Mouse (Mus musculus) forebrain, embryonic 12.5 days (tissue): ENCODE data around the gene Krtap5-5. TPM values are rescaled to one million over a fixed set of nuclear protein-coding genes. Genes with fewer than 3 reads are reported as not detected.

ENCODE experiments used
- ATAC-seq: fragments of 200-750 bp; cut with Nextera tagmentation; 2 replicates; pipeline ENCODE4 v1.8.0; 2017; ENCODE audit warnings: moderate TSS enrichment; ENCODE audit not compliant: low FRiP score
- H3K27ac ChIP-seq: fragments of 300-500 bp; sonication (generic); 2 replicates; pipeline ENCODE4 v1.5.1; 2016; ENCODE audit warnings: mild to moderate bottlenecking
- H3K27me3 ChIP-seq: fragments of 300-500 bp; sonication (generic); 2 replicates; pipeline ENCODE4 v1.6.1; 2016; ENCODE audit warnings: mild to moderate bottlenecking
- H3K36me3 ChIP-seq: fragments of 300-500 bp; sonication (generic); replicated peaks from 2 replicates; pipeline ENCODE4 v1.6.1; 2016; ENCODE audit warnings: mild to moderate bottlenecking
- H3K4me1 ChIP-seq: fragments of 300-500 bp; sonication (generic); 2 replicates; pipeline ENCODE4 v1.6.1; 2016
- H3K4me2 ChIP-seq: fragments of 300-500 bp; sonication (generic); 2 replicates; pipeline ENCODE4 v1.6.1; 2016; ENCODE audit warnings: mild to moderate bottlenecking, moderate library complexity
- H3K4me3 ChIP-seq: fragments of 300-500 bp; sonication (generic); replicated peaks from 2 replicates; pipeline ENCODE4 v1.5.1; 2016; ENCODE audit warnings: mild to moderate bottlenecking
- H3K9ac ChIP-seq: fragments of 300-500 bp; sonication (generic); 2 replicates; pipeline ENCODE4 v1.6.1; 2016; ENCODE audit warnings: mild to moderate bottlenecking
- H3K9me3 ChIP-seq: fragments of 300-500 bp; sonication (generic); 2 replicates; pipeline ENCODE4 v1.6.1; 2016
- WGBS: fragments of 180-500 bp; shearing (Covaris S2); methylation state at CpG from one replicate; pipeline ENCODE4 v1.1.7; 2016; 5-methylcytosine and 5-hydroxymethylcytosine counted together
- polyA plus RNA-seq: library from polyadenylated mRNA; unstranded; fragments of >200 nt; fragmentation: Nextera tagmentation; extraction: Ambion mirVana; gene quantifications from 2 replicates; pipeline ENCODE4 v1.2.1, GENCODE M21; 2016

Krtap5-5 gene
- polyA plus RNA-seq, 1 experiment from 2014 or later = not detected

GRCm38 (mm10) chr7:142205488-142205887 lies 24.3 kb downstream of the Krtap5-5 start:
- Histone ChIP-seq H3K4me2 (no peak overlapping the region), H3K27ac (no peak overlapping the region), H3K9ac (no peak overlapping the region), H3K9me3 (no peaks in the 10 kb centered on the region), H3K4me1 (no peaks in the 10 kb centered on the region), H3K4me3 (no peak overlapping the region), H3K27me3 (no peaks in the 10 kb centered on the region), H3K36me3 (no peaks in the 10 kb centered on the region)
- ATAC-seq = no peak

DNA sequence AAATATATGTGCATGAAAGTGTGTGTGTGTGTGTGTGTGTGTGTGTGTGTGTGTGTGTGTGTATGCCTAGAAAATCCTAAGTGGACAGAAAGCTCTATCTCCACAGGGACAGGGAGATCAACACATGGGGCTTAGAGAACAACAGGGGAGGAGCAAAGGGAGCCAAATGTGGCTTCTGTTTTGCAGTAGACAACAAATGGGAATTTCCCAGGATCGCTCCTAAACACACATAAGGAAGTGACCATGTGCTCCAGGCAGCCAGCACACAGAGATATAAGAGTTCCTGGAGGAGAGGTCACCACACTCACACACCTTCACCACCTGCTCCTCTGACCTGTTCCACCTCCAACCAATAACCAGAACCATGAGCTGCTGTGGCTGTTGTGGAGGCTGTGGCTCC lies 28.7 kb downstream of the Krtap5-5 start, which contains the start of gene Krtap5-3:
Krtap5-3 (plus strand) TSS at position 301 of the 400 bp plus-strand sequence.
- H3K4me2 ChIP-seq = no peak within 1 kb of the TSS
- H3K36me3 ChIP-seq = no peaks in the 10 kb centered on the region
- H3K9ac ChIP-seq = no peak within 1 kb of the TSS
- no peaks in the 10 kb centered on the region; the same call in 1 of the 2 replicates for H3K27me3 ChIP-seq
- no peak for ATAC-seq
- H3K4me3 ChIP-seq = no peak within 1 kb of the TSS
- WGBS = 83% methylated on average over 1 of the region's 1 CpGs
- H3K4me1 ChIP-seq = no peaks in the 10 kb centered on the region
- H3K27ac ChIP-seq = no peak within 1 kb of the TSS
- no peaks in the 10 kb centered on the region for H3K9me3 ChIP-seq

GRCm38 (mm10) chr7:142198748-142199147 lies 31.0 kb downstream of the Krtap5-5 start:
- H3K27ac ChIP-seq = no peak overlapping the region
- WGBS = 89% methylated on average over 2 of the region's 2 CpGs
- no peaks in the 10 kb centered on the region for H3K9me3 ChIP-seq
- no peak overlapping the region for H3K4me3 ChIP-seq
- no peak for ATAC-seq
- no peak overlapping the region for H3K4me2 ChIP-seq
- no peaks in the 10 kb centered on the region; the same call in 1 of the 2 replicates for H3K27me3 ChIP-seq
- H3K36me3 ChIP-seq = no peaks in the 10 kb centered on the region
- no peak overlapping the region for H3K9ac ChIP-seq
- no peaks in the 10 kb centered on the region for H3K4me1 ChIP-seq

GRCm38 (mm10) chr7:142190289-142190688 lies 39.5 kb downstream of the Krtap5-5 start, which contains the start of gene Gm10153:
Gene Gm10153, minus strand, starts transcription at chr7:142190389.
- H3K27me3 ChIP-seq = peaks cover 10% of the 10 kb centered on the region; the same call in 1 of the 2 replicates
- WGBS = 55% methylated on average over 2 of the region's 2 CpGs
- H3K4me3 ChIP-seq = no peak within 1 kb of the TSS
- no peak within 1 kb of the TSS for H3K27ac ChIP-seq
- no peaks in the 10 kb centered on the region for H3K4me1 ChIP-seq
- H3K4me2 ChIP-seq = no peak within 1 kb of the TSS
- ATAC-seq = no peak
- no peaks in the 10 kb centered on the region for H3K36me3 ChIP-seq
- no peaks in the 10 kb centered on the region for H3K9me3 ChIP-seq
- no peak within 1 kb of the TSS for H3K9ac ChIP-seq

DNA sequence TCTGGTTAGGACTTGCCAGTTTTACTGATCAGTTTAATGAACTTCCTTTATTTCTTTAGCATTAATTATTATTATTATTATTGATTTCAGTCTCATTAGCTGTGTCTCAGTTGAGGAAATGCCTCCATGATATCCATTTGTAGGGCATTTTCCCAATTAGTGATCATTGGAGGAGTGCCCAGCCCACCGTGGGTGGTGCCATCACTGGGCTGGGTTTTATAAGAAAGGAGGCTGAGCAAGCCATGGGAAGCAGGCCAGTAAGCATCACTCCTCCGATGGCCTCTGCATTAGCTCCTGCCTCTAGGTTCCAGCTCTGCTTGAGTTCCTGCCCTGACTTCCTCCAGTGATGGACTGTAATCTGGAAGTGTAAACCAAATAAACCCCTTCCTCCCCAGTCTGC lies 41.6 kb downstream of the Krtap5-5 start:
- WGBS = 72% methylated on average over 2 of the region's 2 CpGs
- H3K4me2 ChIP-seq = no peak overlapping the region
- H3K9me3 ChIP-seq = no peaks in the 10 kb centered on the region
- no peaks in the 10 kb centered on the region for H3K36me3 ChIP-seq
- no peak overlapping the region for H3K9ac ChIP-seq
- H3K27me3 ChIP-seq = peaks cover 10% of the 10 kb centered on the region; the same call in 1 of the 2 replicates
- H3K4me1 ChIP-seq = no peaks in the 10 kb centered on the region
- H3K4me3 ChIP-seq = no peak overlapping the region
- ATAC-seq = no peak
- H3K27ac ChIP-seq = no peak overlapping the region

GRCm38 (mm10) chr7:142181021-142181420 lies 48.8 kb downstream of the Krtap5-5 start:
- ATAC-seq = no peak
- no peak overlapping the region for H3K4me3 ChIP-seq
- H3K4me1 ChIP-seq = no peaks in the 10 kb centered on the region
- WGBS = 72% methylated on average over 1 of the region's 1 CpGs
- H3K9ac ChIP-seq = no peak overlapping the region
- no peaks in the 10 kb centered on the region for H3K36me3 ChIP-seq
- no peaks in the 10 kb centered on the region for H3K27me3 ChIP-seq
- no peaks in the 10 kb centered on the region for H3K9me3 ChIP-seq
- H3K27ac ChIP-seq = no peak overlapping the region
- no peak overlapping the region for H3K4me2 ChIP-seq

Other genes starting within 250 kb of the Krtap5-5 start
- gene Mob2, start 168.9 kb downstream of the Krtap5-5 start, polyA plus RNA-seq = 46.4 and 46.9 TPM in 2 replicates
- 45.0 and 45.8 TPM in 2 replicates for gene Dusp8, start 134.1 kb downstream of the Krtap5-5 start, polyA plus RNA-seq
- not detected in 2 replicates for gene Gm45618, start 109.2 kb downstream of the Krtap5-5 start, polyA plus RNA-seq
- not detected in 2 replicates for gene Gm39115, start 93.9 kb downstream of the Krtap5-5 start, polyA plus RNA-seq
- gene Gm45337, start 85.4 kb downstream of the Krtap5-5 start, polyA plus RNA-seq = not detected in 2 replicates
- gene Gm29735, start 72.9 kb downstream of the Krtap5-5 start, polyA plus RNA-seq = not detected in 2 replicates
- not detected in 2 replicates for gene Gm4553, start 64.2 kb downstream of the Krtap5-5 start, polyA plus RNA-seq
- gene Krtap5-2, start 54.0 kb downstream of the Krtap5-5 start, polyA plus RNA-seq = not detected in 2 replicates
- gene Gm10153, start 39.6 kb downstream of the Krtap5-5 start, polyA plus RNA-seq = not detected in 2 replicates
- gene Krtap5-3, start 28.6 kb downstream of the Krtap5-5 start, polyA plus RNA-seq = not detected in 2 replicates
- not detected in 2 replicates for gene Gm7579, start 18.1 kb downstream of the Krtap5-5 start, polyA plus RNA-seq
- gene Gm40460, start 11.1 kb upstream of the Krtap5-5 start, polyA plus RNA-seq = not detected in 2 replicates
- gene Gm2431, start 28.4 kb upstream of the Krtap5-5 start, polyA plus RNA-seq = not detected in 2 replicates
- gene Gm4559, start 44.4 kb upstream of the Krtap5-5 start, polyA plus RNA-seq = not detected in 2 replicates
- not detected in 2 replicates for gene Krtap5-1, start 67.1 kb upstream of the Krtap5-5 start, polyA plus RNA-seq
- gene Krtap5-4, start 73.6 kb upstream of the Krtap5-5 start, polyA plus RNA-seq = not detected in 2 replicates
- 0.34 and 0.45 TPM in 2 replicates for gene Ifitm10, start 143.8 kb upstream of the Krtap5-5 start, polyA plus RNA-seq
- 0.60 and 0.91 TPM in 2 replicates for gene Gm49369, start 152.7 kb upstream of the Krtap5-5 start, polyA plus RNA-seq
- gene Ctsd, start 158.1 kb upstream of the Krtap5-5 start, polyA plus RNA-seq = 132 TPM in 2 replicates
- gene Syt8, start 204.9 kb upstream of the Krtap5-5 start, polyA plus RNA-seq = not detected in 2 replicates
- gene Tnni2, start 211.8 kb upstream of the Krtap5-5 start, polyA plus RNA-seq = 1.3 TPM in 1 of 2 replicates, not detected in the other
- gene Lsp1, start 230.8 kb upstream of the Krtap5-5 start, polyA plus RNA-seq = 5.4 and 6.3 TPM in 2 replicates